Mouse (Mus musculus) lung, adult 10 weeks (tissue): Measurements from ENCODE around the gene Rbms2. TPM values are rescaled to one million over a fixed set of nuclear protein-coding genes. Genes with fewer than 3 reads are reported as not detected.

ENCODE experiments used
- polyA plus RNA-seq: library from polyadenylated mRNA; stranded (reverse); fragments of 350-450 nt; fragmentation: Illumina TruSeq; extraction: RNeasy Lipid Tissue Mini Kit (QIAGEN cat#74804); gene quantifications from one replicate; pipeline ENCODE4 v1.2.3, GENCODE M21; 2014; ENCODE audit warnings: low read depth, low replicate concordance; ENCODE audit not compliant: insufficient read depth

The Rbms2 gene
- 47.3 TPM for polyA plus RNA-seq

GRCm38 (mm10) chr10:128179989-128180388 is at the start of gene Rbms2:
TSS of gene Rbms2 (minus strand) at chr10:128180297.

GRCm38 (mm10) chr10:128225538-128225937 is 45.4 kb upstream of the Rbms2 start, which contains the start of gene Mip:
TSS of gene Mip (plus strand) at chr10:128225838.

GRCm38 (mm10) chr10:128211390-128212108 is 31.5 kb upstream of the Rbms2 start, which contains the start of gene Spryd4:
TSS of gene Spryd4 (minus strand) at chr10:128211807.

GRCm38 (mm10) chr10:128194024-128194550 is 14.0 kb upstream of the Rbms2 start, which contains the start of gene Gls2:
TSS of gene Gls2 (plus strand) at chr10:128194457.

GRCm38 (mm10) chr10:128091564-128092505 is 88.3 kb downstream of the Rbms2 start, which contains the start of gene Baz2a:
TSS of gene Baz2a (plus strand) at chr10:128091577.

GRCm38 (mm10) chr10:128082880-128083421 is 97.1 kb downstream of the Rbms2 start, which contains the start of gene Atp5b:
TSS of gene Atp5b (plus strand) at chr10:128083273.

Other genes with a start within 250 kb of the Rbms2 start
- gene Hsd17b6, start 172.7 kb downstream of the Rbms2 start, polyA plus RNA-seq: not detected
- gene Prim1, start 165.1 kb downstream of the Rbms2 start, polyA plus RNA-seq: 6.5 TPM
- 825 TPM for gene Naca, start 144.7 kb downstream of the Rbms2 start, polyA plus RNA-seq
- gene Ptges3, start 121.3 kb downstream of the Rbms2 start, polyA plus RNA-seq: 115 TPM
- gene Atp5b, start 97.0 kb downstream of the Rbms2 start, polyA plus RNA-seq: 646 TPM
- gene Baz2a, start 88.7 kb downstream of the Rbms2 start, polyA plus RNA-seq: 8.5 TPM
- gene Gls2, start 14.2 kb upstream of the Rbms2 start, polyA plus RNA-seq: 0.59 TPM
- gene Spryd4, start 31.5 kb upstream of the Rbms2 start, polyA plus RNA-seq: 8.9 TPM
- gene Mip, start 45.5 kb upstream of the Rbms2 start, polyA plus RNA-seq: not detected
- 10.7 TPM for gene Timeless, start 51.8 kb upstream of the Rbms2 start, polyA plus RNA-seq
- not detected for gene Apon, start 73.8 kb upstream of the Rbms2 start, polyA plus RNA-seq
- gene Apof, start 88.4 kb upstream of the Rbms2 start, polyA plus RNA-seq: 0.19 TPM
- 11.8 TPM for gene Stat2, start 90.3 kb upstream of the Rbms2 start, polyA plus RNA-seq
- not detected for gene Il23a, start 118.5 kb upstream of the Rbms2 start, polyA plus RNA-seq
- gene Pan2, start 123.0 kb upstream of the Rbms2 start, polyA plus RNA-seq: 7.8 TPM
- gene Cnpy2, start 142.2 kb upstream of the Rbms2 start, polyA plus RNA-seq: 144 TPM
- gene Cs, start 157.4 kb upstream of the Rbms2 start, polyA plus RNA-seq: 59.3 TPM
- 24.4 TPM for gene Coq10a, start 188.7 kb upstream of the Rbms2 start, polyA plus RNA-seq
- 3.1 TPM for gene Ankrd52, start 196.8 kb upstream of the Rbms2 start, polyA plus RNA-seq
- gene Slc39a5, start 220.9 kb upstream of the Rbms2 start, polyA plus RNA-seq: not detected
- 47.4 TPM for gene Nabp2, start 231.2 kb upstream of the Rbms2 start, polyA plus RNA-seq
- 22.4 TPM for gene Rnf41, start 231.4 kb upstream of the Rbms2 start, polyA plus RNA-seq